Mouse (Mus musculus): ENCODE measurements around the gene Adamts15. TPM values are rescaled to one million over a fixed set of nuclear protein-coding genes. Genes with fewer than 3 reads are reported as not detected.

The Adamts15 gene
- 1.9 and 2.6 TPM in 2 replicates for polyA plus RNA-seq (2015; fragmentation: Nextera tagmentation; extraction: Ambion mirVana)

DNA sequence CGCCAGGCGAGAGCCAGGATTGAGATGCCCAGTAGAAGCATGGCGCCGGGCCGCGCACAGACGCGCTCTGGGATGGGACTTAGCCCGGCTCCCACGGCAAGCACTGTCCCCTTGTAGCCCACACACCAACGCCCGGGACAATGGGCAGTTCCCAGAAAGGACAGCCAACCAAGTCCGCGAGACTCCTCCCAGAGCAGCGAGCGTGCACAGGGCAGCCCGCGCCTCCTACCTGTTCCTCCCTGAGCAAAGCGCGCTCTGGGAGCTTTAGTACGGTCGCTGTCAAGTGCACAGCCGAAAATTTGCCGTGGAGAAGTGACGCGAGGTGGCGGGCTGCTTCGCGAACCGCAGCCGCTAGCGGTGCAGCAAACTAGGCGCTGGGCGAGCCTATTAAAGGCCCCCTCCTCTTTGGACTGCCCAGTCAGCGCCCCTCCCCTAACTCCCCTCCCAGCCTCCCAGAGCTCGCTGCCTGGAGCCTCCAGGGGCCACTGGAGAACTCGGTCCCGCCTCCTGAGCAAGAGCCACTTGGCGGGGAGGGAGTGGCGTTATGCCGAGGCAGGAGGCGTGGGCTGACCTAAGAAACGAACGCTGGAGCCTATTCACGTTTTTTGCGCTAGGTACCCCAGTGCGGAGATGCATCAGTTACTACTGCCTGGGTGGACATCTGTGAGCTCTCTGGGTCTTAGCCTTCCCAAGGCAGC lies at the start of gene Adamts15:
TSS of gene Adamts15 (minus strand) at position 256 of the 698 bp plus-strand sequence.
- Histone ChIP-seq H3K4me3 (ENCODE audit: low read depth, low read length) (peak within 1 kb of the TSS; percentile 59), H3K9ac (ENCODE audit: low read length) (peak within 1 kb of the TSS; percentile 60), H3K27ac (replicated peaks) (peak within 1 kb of the TSS; percentile 31; the same call in 1 of the 2 replicates), H3K4me2 (replicated peaks; ENCODE audit: low read depth) (peak within 1 kb of the TSS; percentile 77), H3K4me1 (replicated peaks; ENCODE audit: control insufficient read depth, insufficient read depth) (peaks cover 4% of the 10 kb centered on the region; the same call in 1 of the 2 replicates), H3K36me3 (ENCODE audit: control insufficient read depth, insufficient read depth, low read length) (no peaks in the 10 kb centered on the region), H3K9me3 (ENCODE audit: control insufficient read depth, low read length) (no peaks in the 10 kb centered on the region), H3K27me3 (ENCODE audit: control insufficient read depth, insufficient read depth, low read length) (no peaks in the 10 kb centered on the region)
- ATAC-seq (ENCODE audit: low FRiP score, low TSS enrichment) (peak; percentile 75), DNase-seq (ENCODE audit: low spot score) (peak; percentile 82)
- TF ChIP-seq EP300 (optimal IDR thresholded peaks at IDR 0.05) (no peak), CTCF (IDR thresholded peaks at IDR 0.05; ENCODE audit: low read depth) (peak; percentile 46)
- 1% methylated on average over 41 of the region's 47 CpGs for WGBS

DNA sequence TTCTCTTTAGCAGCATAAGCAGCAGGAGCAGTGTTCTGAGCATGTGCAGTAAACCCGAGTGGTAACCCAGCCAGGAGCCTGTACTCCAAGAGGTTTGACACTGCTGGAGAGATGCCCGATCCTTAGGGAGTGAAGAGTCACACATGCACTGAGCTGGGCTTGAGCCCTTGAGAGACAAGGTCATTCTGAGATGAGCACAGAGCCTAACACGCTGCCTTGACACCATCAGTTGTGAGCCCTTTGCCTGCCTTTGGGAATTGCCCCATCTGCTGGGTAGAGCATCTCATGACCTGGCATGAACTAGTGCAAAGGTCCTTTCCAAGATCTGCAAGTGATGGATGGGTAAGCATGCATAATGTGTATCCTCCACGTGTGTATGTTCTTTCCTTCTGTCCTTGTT lies 49.7 kb upstream of the Adamts15 start:
- Histone ChIP-seq H3K9me3 (ENCODE audit: control insufficient read depth, low read length) (no peaks in the 10 kb centered on the region), H3K4me1 (replicated peaks; ENCODE audit: control insufficient read depth, insufficient read depth) (no peaks in the 10 kb centered on the region), H3K9ac (ENCODE audit: low read length) (no peak overlapping the region), H3K27me3 (ENCODE audit: control insufficient read depth, insufficient read depth, low read length) (no peaks in the 10 kb centered on the region), H3K36me3 (ENCODE audit: control insufficient read depth, insufficient read depth, low read length) (no peaks in the 10 kb centered on the region), H3K4me3 (ENCODE audit: low read depth, low read length) (no peak overlapping the region), H3K27ac (replicated peaks) (no peak overlapping the region), H3K4me2 (replicated peaks; ENCODE audit: low read depth) (no peak overlapping the region)
- DNase-seq (ENCODE audit: low spot score), result no peak
- WGBS, result 32% methylated on average over 4 of the region's 4 CpGs
- TF ChIP-seq CTCF (IDR thresholded peaks at IDR 0.05; ENCODE audit: low read depth) (peak; percentile 59), EP300 (optimal IDR thresholded peaks at IDR 0.05) (no peak)
- ATAC-seq (ENCODE audit: low FRiP score, low TSS enrichment), result no peak

DNA sequence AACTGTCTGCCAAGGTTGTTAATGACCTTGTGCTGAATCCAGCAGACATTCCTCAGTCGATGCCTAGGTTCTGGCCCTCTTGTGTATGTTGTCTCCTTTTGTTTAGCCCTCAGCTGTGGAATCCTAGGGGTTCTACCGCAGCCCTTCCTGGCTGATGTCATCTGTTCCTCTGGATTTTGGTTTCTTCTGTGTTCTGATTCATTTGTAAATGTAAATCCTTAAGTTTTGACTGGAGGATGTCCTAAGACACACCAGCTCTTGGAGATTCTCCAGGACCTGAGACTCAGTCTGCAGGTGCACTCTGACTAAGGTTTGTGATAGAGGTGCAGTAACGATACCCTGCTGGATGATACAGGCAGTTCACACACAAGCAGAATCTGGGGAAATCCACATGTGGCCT lies 47.7 kb upstream of the Adamts15 start:
- TF ChIP-seq EP300 (optimal IDR thresholded peaks at IDR 0.05), result no peak
- WGBS, result 42% methylated on average over 3 of the region's 3 CpGs
- no peak overlapping the region for H3K9ac ChIP-seq (ENCODE audit: low read length)
- DNase-seq (ENCODE audit: low spot score) (no peak), ATAC-seq (ENCODE audit: low FRiP score, low TSS enrichment) (no peak)
- H3K9me3 ChIP-seq (ENCODE audit: control insufficient read depth, low read length), result no peaks in the 10 kb centered on the region
- H3K36me3 ChIP-seq (ENCODE audit: control insufficient read depth, insufficient read depth, low read length), result no peaks in the 10 kb centered on the region
- no peak overlapping the region for H3K4me3 ChIP-seq (ENCODE audit: low read depth, low read length)
- no peak overlapping the region for H3K4me2 ChIP-seq (replicated peaks; ENCODE audit: low read depth)
- H3K4me1 ChIP-seq (replicated peaks; ENCODE audit: control insufficient read depth, insufficient read depth), result no peaks in the 10 kb centered on the region
- no peaks in the 10 kb centered on the region for H3K27me3 ChIP-seq (ENCODE audit: control insufficient read depth, insufficient read depth, low read length)
- no peak overlapping the region for H3K27ac ChIP-seq (replicated peaks)

DNA sequence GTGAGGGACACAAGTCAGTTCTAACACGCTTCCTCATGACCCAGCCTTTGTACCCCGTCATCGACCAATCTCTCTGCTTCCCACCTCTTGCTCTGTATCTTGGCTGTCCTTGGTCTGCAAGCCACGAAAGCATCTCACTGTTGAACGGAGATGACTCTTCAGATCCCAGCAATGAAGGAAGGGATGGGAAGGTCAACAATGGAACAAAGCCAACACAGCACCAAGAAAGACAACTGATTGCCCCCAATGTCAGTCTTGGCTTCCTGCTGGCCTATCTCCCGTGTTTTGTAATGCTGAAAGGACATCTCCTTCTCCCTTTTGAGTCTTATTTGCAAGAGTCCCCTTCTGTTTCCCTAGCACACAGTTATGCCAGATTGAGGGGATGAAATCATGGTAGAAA lies 45.9 kb upstream of the Adamts15 start:
- TF ChIP-seq EP300 (optimal IDR thresholded peaks at IDR 0.05) (no peak), CTCF (IDR thresholded peaks at IDR 0.05; ENCODE audit: low read depth) (no peak)

DNA sequence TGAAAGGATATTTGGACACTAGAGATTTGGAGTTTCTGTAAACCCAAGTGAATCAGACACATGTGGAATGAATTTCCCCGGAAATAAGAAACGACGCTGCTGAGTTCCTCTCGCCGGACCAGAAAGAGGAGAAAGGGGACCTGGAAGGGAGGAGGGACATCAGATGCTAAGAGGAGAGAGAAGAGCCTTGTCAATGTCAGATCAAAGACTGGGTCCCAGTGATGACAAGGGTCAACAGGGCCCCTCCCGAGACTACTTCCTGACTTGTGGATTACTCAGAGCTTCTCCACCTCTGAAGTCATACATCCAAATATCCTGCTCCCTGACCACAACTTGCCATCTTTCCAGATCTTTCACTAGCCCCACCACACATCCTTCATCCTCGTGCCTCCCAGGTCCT lies 44.6 kb upstream of the Adamts15 start:
- ATAC-seq (ENCODE audit: low FRiP score, low TSS enrichment) (no peak), DNase-seq (ENCODE audit: low spot score) (no peak)

More for the DNA sequence above, 45.9 kb upstream of the Adamts15 start:
- WGBS, result 81% methylated on average over 6 of the region's 6 CpGs
- no peaks in the 10 kb centered on the region for H3K9me3 ChIP-seq (ENCODE audit: control insufficient read depth, low read length)
- H3K36me3 ChIP-seq (ENCODE audit: control insufficient read depth, insufficient read depth, low read length), result no peaks in the 10 kb centered on the region
- 0 out of 2 replicates have a peak, but pooled peaks cover 3% of the 10 kb centered on the region for H3K4me1 ChIP-seq (replicated peaks; ENCODE audit: control insufficient read depth, insufficient read depth)
- ATAC-seq (ENCODE audit: low FRiP score, low TSS enrichment) (no peak), DNase-seq (ENCODE audit: low spot score) (no peak)
- H3K4me2 ChIP-seq (replicated peaks; ENCODE audit: low read depth), result no peak overlapping the region
- H3K27me3 ChIP-seq (ENCODE audit: control insufficient read depth, insufficient read depth, low read length), result no peaks in the 10 kb centered on the region
- no peak overlapping the region for H3K27ac ChIP-seq (replicated peaks)
- no peak overlapping the region for H3K9ac ChIP-seq (ENCODE audit: low read length)
- H3K4me3 ChIP-seq (ENCODE audit: low read depth, low read length), result no peak overlapping the region

DNA sequence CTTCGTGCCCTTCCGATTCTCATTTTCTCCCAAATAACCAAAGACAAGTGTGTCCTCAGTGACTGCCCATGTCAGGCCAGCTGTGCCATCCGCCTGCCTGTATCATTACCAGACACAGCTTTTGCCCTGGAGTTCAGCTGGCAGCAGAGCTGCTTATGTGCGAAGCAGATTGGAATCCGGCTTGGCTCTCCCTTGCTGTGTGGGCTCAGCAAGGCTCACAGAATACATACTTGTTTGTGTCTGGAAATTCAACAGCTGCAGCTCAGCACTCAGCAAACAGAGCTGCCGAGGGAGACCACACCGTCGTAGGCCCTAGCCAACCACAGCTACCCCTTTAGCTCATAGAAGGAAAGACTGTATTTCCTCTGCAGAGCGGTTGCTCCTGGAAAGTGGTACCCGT lies 42.4 kb upstream of the Adamts15 start:
- peak overlapping the region; percentile 58 for H3K27ac ChIP-seq (replicated peaks)
- WGBS, result 35% methylated on average over 10 of the region's 10 CpGs
- H3K27me3 ChIP-seq (ENCODE audit: control insufficient read depth, insufficient read depth, low read length), result no peaks in the 10 kb centered on the region
- no peak overlapping the region for H3K9ac ChIP-seq (ENCODE audit: low read length)
- no peak overlapping the region for H3K4me3 ChIP-seq (ENCODE audit: low read depth, low read length)
- peak; percentile 24 for DNase-seq (ENCODE audit: low spot score)
- H3K4me1 ChIP-seq (replicated peaks; ENCODE audit: control insufficient read depth, insufficient read depth), result 0 out of 2 replicates have a peak, but pooled peaks cover 3% of the 10 kb centered on the region
- ATAC-seq (ENCODE audit: low FRiP score, low TSS enrichment), result peak; percentile 72; the same call in 1 of the 2 replicates
- H3K36me3 ChIP-seq (ENCODE audit: control insufficient read depth, insufficient read depth, low read length), result no peaks in the 10 kb centered on the region
- TF ChIP-seq CTCF (IDR thresholded peaks at IDR 0.05; ENCODE audit: low read depth) (no peak), EP300 (optimal IDR thresholded peaks at IDR 0.05) (no peak)
- no peak overlapping the region for H3K4me2 ChIP-seq (replicated peaks; ENCODE audit: low read depth)
- no peaks in the 10 kb centered on the region for H3K9me3 ChIP-seq (ENCODE audit: control insufficient read depth, low read length)

More for the DNA sequence above, 44.6 kb upstream of the Adamts15 start:
- TF ChIP-seq CTCF (IDR thresholded peaks at IDR 0.05; ENCODE audit: low read depth) (no peak), EP300 (optimal IDR thresholded peaks at IDR 0.05) (no peak)
- no peaks in the 10 kb centered on the region for H3K9me3 ChIP-seq (ENCODE audit: control insufficient read depth, low read length)
- H3K4me1 ChIP-seq (replicated peaks; ENCODE audit: control insufficient read depth, insufficient read depth), result 0 out of 2 replicates have a peak, but pooled peaks cover 3% of the 10 kb centered on the region
- 49% methylated on average over 7 of the region's 7 CpGs for WGBS
- H3K9ac ChIP-seq (ENCODE audit: low read length), result no peak overlapping the region
- H3K4me2 ChIP-seq (replicated peaks; ENCODE audit: low read depth), result no peak overlapping the region
- no peaks in the 10 kb centered on the region for H3K36me3 ChIP-seq (ENCODE audit: control insufficient read depth, insufficient read depth, low read length)
- H3K27me3 ChIP-seq (ENCODE audit: control insufficient read depth, insufficient read depth, low read length), result no peaks in the 10 kb centered on the region
- H3K27ac ChIP-seq (replicated peaks), result no peak overlapping the region
- no peak overlapping the region for H3K4me3 ChIP-seq (ENCODE audit: low read depth, low read length)

All from stomach, postnatal 0 days (tissue).